Mouse (Mus musculus): ENCODE data around the gene Slc46a1.
A peak's percentile ranks its signal among the peaks of the same experiment; 100 is the strongest.

Gene Slc46a1

DNA sequence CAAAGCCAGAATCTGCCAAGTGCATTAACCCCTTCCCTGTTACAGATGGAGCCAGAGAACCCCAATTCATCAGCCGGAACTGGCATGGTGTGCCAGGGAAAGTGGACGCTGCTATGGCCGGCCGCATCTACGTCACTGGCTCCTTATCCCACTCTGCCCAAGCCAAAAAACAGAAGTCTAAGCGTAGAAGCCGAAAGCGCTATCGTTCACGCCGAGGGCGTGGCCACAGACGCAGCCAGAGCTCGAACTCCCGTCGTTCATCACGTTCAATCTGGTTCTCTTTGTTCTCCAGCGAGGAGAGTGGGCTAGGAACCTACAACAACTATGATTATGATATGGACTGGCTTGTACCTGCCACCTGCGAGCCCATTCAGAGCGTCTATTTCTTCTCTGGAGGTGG, 36.0 kb downstream of the Slc46a1 start:
- no peak for DNase-seq (ENCODE audit: low read depth, low spot score)

GRCm38 (mm10) chr11:78502909-78503650, 37.6 kb downstream of the Slc46a1 start, which contains the start of gene Sebox:
Sebox (plus strand) TSS chr11:78503447.
- no peak for DNase-seq (ENCODE audit: low read depth, low spot score)

GRCm38 (mm10) chr11:78505430-78505829, 39.9 kb downstream of the Slc46a1 start:
- DNase-seq (ENCODE audit: low read depth, low spot score) = no peak

DNA sequence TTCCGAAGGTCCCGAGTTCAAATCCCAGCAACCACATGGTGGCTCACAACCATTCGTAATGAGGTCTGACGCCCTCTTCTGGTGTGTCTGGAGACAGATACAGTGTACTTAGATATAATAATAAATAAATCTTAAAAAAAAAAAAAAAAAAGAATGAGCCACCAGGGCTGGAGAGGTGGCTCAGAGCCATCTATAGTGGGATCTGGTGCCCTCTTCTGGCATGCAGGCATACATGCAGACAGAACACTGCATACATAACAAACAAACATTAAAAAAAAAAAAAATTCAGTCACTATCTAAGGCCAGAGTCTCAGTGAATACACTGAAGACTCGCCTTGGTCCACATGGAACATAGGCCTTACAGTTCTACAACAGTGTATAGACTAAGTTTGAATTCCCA, 43.7 kb downstream of the Slc46a1 start:
- DNase-seq (ENCODE audit: low read depth, low spot score) = no peak

DNA sequence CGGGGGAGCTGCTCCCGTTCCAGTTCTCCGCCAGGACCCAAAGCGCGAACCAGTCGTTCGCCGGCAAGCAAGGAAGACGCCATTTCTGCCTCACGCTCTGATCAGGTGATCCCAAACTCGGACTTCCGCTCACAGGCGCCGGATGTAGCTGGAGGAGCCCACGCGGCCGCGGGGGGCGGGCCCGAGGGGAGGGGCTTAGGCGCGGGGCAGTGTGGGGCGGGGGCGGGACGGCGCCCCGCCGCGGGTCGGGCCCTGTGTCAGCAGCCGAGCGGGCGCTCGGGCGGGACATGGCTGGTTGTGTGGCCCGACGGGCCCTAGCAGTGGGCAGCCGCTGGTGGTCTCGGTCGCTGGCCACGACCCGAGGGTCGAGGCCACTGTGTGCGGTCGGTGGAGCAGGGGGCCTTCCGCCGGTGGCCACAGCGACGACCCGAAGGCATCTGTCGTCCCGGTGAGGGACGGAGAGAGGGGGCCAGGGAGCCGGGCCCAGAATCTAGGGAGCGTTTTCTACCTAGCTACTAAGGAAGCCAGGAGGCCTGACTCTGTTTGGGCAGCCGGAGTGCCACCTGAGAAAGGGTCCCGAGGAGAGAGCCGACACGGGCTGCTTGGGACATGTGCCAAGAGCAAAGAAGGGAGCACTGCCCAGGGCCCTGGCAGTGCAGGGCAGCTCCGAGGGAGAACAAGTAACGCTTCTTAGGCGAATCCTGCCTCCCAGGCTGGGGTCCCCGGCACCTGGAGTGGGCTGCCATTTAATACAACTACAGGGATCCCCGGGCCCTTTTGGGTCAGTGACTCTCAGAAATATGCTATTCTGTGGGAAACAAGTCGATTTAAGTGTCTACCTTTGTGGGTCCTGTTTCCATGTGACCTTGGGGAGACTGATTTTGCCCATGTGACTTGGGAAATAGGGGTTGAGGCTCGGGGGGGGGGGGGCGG, 46.8 kb downstream of the Slc46a1 start, which contains the start of the genes Tmem199 and Poldip2:
Gene Tmem199 (minus strand): TSS at position 148 of the 933 bp plus-strand sequence.
Gene Poldip2 (plus strand): TSS at position 169 of the 933 bp plus-strand sequence.
- DNase-seq (ENCODE audit: low read depth, low spot score) = peak; percentile 92

DNA sequence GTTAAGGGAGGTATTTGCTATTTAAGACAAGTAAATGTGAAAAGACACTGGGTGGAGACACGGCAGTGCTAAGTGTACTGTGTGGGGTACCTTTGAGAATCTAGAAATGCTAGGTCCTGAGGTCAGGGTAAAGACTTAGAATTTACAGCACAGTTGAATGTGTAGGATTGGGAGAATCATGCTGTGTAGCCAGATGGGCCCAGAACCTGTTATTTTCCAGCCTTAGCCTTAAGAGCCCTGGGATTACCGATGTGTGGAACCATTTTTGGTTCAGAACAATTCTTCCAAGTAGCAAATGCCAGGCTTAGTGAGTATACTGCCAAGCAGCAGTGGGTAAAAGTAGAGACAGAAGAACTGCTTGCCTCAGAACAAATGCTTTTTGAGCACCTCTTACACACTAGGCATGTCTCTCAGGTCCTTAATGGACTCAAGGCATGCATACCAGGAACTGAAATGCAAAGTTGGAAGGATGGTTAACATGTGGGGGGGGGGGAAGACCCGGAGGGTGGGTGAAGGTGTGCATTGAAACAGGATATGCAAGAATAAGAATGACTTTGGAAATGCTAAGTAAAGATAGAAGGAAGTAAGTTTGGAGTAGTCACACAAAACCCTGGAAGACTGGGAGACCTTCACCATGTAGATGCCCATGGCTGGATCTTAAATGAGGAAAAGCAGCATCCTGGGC, 47.8 kb downstream of the Slc46a1 start:
- DNase-seq (ENCODE audit: low read depth, low spot score) = no peak

- no peak for DNase-seq (ENCODE audit: low read depth, low spot score)
These were observed 50.2 kb downstream of the Slc46a1 start for GRCm38 (mm10) chr11:78515549-78516325.

DNA sequence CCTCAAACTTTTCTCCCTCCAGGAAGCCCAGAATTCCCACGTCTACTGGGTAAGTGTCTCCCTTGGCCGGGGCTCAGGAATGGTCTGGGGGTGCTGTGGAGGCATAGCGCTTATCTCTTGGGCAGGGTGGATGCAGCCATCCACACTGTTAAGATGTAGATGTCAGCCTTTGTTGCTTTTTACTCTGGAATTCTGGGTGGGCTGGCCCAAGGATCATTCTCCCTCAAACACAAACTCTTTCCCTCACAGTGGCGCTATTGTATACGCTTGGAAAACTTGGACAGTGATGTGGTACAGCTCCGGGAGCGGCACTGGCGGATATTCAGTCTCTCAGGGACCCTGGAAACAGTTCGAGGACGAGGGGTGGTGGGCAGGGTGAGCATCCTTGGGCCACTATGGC, 53.4 kb downstream of the Slc46a1 start:
- no peak for DNase-seq (ENCODE audit: low read depth, low spot score)
